Mouse (Mus musculus): ENCODE data around the gene B3gnt2. TPM values are rescaled to one million over a fixed set of nuclear protein-coding genes. Genes with fewer than 3 reads are reported as not detected.
A peak's percentile ranks its signal among the peaks of the same experiment; 100 is the strongest.

B3gnt2 gene
- total RNA-seq, 2 experiments from 2014 or later = 2.1 to 2.4 TPM

DNA sequence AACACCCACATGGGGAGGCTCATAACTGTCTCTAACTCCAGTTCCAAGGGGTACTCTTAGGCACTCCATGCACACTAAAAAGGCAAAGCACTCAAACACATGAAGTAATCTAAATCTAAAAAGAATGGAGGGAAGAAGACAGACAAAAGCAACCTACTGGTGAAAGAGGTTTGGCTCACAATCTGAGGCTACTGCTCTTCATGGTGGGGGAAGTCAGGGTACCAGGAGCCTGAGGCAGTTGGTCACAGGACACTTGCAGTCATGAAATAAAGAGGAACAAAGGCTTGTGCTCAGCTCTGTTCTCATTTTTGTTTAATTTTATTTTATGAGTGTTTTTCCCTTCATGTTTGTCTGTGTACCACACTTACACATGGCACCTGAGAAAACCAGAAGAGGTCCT, 45.6 kb downstream of the B3gnt2 start:
- no peak for DNase-seq

DNA sequence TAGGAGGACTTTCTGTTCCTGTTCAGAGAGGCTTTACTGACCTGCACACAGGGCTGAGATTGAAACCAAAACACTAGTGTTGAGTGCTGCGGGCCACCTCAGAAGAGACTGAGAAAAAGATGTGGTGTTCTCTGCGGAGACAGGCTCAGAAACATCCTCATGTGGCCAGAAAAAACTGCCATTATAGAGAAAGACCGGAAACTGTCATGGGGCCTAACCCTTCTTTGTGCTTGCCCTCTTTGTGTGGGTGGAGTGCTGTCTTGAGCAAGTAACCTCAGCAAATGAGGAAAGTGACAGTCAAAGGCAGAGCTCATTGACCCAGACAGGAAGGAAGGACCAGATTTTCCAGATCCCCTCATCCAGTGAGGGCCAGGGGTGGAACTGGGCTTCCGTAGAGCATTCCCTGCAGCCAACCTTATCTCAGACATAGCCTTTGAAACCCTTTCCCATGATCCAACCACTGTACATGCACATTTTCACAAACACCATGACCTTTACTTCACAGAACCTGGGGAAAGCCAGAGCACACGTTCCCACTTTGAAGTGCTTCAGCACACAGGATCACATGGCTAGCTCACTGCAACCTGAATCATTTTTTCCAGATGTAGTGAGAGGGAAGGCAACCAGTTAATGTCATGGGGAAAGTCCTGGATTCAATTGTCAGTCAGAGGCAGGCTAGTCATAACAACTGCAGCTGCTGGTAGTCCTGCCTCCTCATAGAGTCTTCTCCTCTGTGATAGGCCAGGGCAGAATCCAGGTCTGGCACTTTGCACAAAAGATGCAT, 46.6 kb downstream of the B3gnt2 start:
- no peak for DNase-seq

GRCm38 (mm10) chr11:22813427-22813826, 47.3 kb downstream of the B3gnt2 start:
- DNase-seq = no peak

GRCm38 (mm10) chr11:22811413-22811812, 49.3 kb downstream of the B3gnt2 start:
- DNase-seq = no peak

GRCm38 (mm10) chr11:22809465-22810096, 51.2 kb downstream of the B3gnt2 start:
- no peak for DNase-seq

DNA sequence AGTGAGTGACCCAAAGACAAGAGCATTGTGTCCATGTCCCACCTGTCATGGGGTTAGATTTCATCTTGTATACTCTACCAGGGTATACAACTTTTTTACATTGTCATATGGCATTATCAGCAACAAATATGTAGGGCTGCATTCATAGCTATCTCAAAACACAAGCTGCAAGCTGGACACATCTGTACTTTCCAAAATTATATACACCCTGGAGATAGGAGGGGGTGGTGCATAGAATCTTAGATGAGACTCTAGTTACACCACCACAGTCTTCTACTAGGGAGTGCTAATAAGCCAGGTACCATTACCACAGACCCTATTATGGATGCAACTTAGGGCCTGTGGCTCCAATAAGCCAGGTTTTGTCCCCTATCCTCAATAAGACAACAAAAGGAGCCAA, 52.7 kb downstream of the B3gnt2 start:
- no peak for DNase-seq

- DNase-seq = no peak
These were observed 55.6 kb downstream of the B3gnt2 start for GRCm38 (mm10) chr11:22805171-22805570.

- no peak for DNase-seq
These were observed 60.8 kb downstream of the B3gnt2 start for GRCm38 (mm10) chr11:22799987-22800424.

GRCm38 (mm10) chr11:22798916-22799315, 61.8 kb downstream of the B3gnt2 start:
- DNase-seq = no peak

DNA sequence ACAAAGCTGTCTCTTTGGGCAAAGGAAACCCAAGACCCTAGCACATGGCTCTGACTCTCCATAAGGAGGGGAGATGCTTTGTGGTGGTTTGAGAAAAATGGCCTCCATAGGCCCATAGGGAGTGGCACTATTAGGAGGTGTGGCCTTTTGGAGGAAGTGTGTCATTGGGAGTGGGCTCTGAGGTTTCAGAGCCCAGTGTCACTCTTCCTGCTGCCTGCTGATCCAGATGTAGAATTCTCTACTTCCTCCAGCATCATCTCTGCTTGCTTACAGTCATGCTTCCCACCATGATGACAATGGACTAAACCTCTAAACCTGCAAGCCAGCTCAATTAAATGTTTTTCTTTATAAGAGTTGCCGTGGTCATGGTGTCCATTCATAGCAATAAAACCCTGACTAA, 66.0 kb downstream of the B3gnt2 start:
- DNase-seq = no peak

DNA sequence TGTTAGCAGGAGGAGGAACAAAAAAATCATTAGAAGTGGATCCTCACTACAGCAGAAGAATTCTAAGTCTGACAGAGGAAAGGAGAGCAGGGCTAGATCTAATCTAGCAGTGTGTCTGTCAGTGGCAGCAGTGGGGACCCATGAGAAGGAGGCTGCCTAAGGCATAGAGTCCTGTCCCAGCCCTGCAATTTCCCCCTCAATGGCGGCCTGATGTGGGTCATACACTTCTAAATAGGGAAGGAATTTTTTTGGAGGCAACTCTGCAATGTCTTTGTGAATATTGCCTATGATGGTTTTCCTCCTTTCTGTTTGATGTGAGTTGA, 66.9 kb downstream of the B3gnt2 start:
- no peak for DNase-seq

GRCm38 (mm10) chr11:22793176-22793880, 67.4 kb downstream of the B3gnt2 start:
- no peak for DNase-seq

DNA sequence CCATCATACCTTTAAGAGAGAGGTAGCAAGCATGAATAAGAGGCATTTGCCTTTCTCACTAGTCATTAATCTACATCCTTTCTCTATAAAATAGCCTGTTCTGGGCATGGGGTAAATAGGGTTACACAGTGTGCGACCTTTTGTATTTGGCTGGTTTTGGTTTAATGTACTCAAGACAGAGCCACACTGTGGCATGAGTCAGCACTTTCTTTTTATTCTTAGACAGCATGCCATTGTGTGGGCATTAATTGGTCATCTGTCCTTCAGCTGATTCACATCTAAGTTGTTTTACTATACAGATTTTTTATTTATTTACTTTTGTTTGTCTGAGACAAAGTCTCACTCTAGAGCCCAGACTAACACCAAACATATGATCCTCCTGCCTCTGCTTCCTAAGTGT, 68.6 kb downstream of the B3gnt2 start:
- DNase-seq = no peak

DNA sequence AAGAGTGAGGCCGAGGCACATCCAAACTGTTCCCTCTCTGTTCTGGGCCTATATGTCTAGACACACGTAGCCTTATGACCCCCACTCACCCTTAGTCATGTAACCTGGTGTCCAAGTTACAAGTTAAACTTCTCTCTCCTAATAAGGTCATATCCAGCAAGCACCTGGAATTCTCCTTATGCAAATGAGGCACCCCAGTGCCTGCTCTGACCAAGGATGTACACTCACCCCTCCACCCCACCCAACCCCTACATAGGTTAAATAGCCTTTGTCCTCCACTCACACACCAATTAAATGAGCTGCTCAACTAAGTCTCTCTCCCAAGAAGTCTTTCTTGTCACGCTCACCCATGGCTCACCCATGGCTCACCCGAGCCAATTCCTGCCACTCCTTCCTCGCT, 69.0 kb downstream of the B3gnt2 start:
- DNase-seq = no peak

DNA sequence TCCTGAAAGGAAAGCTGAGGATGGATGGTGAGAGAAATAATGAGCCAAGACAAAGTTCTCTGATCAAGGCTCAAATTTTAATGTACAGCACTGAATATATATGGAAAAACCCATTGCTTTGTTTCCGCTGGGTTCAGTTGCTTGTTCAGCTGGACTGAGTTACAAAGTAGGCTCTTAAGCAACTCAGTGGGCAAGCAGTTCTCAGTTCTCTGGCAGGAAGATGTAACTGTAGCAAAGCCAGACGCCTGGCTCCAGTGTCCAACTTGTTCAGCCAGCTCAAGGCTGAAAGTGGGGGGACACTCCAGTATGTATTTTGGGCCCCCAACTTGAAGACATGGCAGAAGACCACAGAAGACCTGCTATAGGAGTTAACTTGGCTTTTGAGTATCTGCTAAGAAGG, 72.9 kb downstream of the B3gnt2 start:
- DNase-seq = no peak

GRCm38 (mm10) chr11:22784477-22784876, 76.3 kb downstream of the B3gnt2 start:
- DNase-seq = no peak

GRCm38 (mm10) chr11:22782705-22783124, 78.0 kb downstream of the B3gnt2 start:
- DNase-seq = peak; percentile 36

DNA sequence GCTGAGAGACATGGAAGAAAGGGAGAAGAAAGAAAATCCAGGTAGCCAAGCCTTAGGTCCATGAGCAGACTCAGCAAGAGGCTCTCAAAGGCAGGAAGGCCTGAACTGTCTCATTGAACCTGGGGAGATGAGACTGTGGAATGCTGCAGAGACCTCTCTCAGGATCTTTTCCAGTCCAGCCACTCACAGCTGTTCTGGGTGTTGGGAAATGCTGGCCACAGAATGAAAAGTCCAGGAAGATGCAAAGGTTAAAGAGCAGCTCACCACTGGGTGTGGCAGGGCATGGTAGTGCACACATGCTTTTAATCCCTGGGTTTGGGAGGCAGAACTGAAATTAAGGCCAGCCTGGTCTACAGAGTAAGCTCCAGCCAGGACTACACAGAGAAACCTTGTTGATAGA, 79.6 kb downstream of the B3gnt2 start:
- no peak for DNase-seq

GRCm38 (mm10) chr11:22780761-22781160, 80.0 kb downstream of the B3gnt2 start:
- DNase-seq = no peak

GRCm38 (mm10) chr11:22779821-22780551, 80.8 kb downstream of the B3gnt2 start:
- DNase-seq = no peak

- no peak for DNase-seq
These were observed 82.2 kb downstream of the B3gnt2 start for GRCm38 (mm10) chr11:22778596-22778995.

GRCm38 (mm10) chr11:22777531-22777930, 83.2 kb downstream of the B3gnt2 start:
- DNase-seq = no peak

GRCm38 (mm10) chr11:22774821-22775220, 85.9 kb downstream of the B3gnt2 start:
- no peak for DNase-seq
